Mouse (Mus musculus) neutrophil, adult 65 days (primary cell): ENCODE results near the gene Gm11238. TPM values are rescaled to one million over a fixed set of nuclear protein-coding genes. Genes with fewer than 3 reads are reported as not detected.

Experiments used
- total RNA-seq: library from RNA; stranded (reverse); gene quantifications from 2 replicates; pipeline ENCODE4 v1.2.4, GENCODE M21; 2023

Gene Gm11238
- total RNA-seq = not detected in 2 replicates

DNA sequence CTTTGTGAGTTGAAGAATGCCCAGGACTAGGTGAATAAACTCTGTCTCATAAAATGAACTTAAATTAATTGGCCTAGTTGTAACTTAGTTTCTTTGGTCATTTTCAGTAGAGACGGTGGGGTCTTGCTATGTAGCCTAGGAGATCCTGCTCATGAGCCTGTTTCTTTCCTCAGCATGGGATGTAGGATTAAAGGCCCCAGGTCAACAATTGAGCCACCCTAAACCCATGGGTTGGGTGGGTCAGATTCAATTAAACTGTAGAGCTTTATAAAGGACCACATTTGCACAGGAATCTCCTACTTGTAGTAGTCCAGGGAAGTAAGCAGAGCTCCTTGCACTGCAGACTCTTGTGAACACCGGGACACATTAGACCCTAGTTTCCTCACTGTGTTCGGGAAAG, at the start of gene Gm11238:
TSS of gene Gm11238 (plus strand) at position 301 of the 400 bp plus-strand sequence.

DNA sequence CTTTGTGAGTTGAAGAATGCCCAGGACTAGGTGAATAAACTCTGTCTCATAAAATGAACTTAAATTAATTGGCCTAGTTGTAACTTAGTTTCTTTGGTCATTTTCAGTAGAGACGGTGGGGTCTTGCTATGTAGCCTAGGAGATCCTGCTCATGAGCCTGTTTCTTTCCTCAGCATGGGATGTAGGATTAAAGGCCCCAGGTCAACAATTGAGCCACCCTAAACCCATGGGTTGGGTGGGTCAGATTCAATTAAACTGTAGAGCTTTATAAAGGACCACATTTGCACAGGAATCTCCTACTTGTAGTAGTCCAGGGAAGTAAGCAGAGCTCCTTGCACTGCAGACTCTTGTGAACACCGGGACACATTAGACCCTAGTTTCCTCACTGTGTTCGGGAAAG, 15.0 kb downstream of the Gm11238 start, which contains the start of gene Gm11237:
TSS of gene Gm11237 (plus strand) at position 301 of the 400 bp plus-strand sequence.

DNA sequence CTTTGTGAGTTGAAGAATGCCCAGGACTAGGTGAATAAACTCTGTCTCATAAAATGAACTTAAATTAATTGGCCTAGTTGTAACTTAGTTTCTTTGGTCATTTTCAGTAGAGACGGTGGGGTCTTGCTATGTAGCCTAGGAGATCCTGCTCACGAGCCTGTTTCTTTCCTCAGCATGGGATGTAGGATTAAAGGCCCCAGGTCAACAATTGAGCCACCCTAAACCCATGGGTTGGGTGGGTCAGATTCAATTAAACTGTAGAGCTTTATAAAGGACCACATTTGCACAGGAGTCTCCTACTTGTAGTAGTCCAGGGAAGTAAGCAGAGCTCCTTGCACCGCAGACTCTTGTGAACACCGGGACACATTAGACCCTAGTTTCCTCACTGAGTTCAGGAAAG, 30.1 kb downstream of the Gm11238 start, which contains the start of gene Gm11236:
TSS of gene Gm11236 (plus strand) at position 301 of the 400 bp plus-strand sequence.

DNA sequence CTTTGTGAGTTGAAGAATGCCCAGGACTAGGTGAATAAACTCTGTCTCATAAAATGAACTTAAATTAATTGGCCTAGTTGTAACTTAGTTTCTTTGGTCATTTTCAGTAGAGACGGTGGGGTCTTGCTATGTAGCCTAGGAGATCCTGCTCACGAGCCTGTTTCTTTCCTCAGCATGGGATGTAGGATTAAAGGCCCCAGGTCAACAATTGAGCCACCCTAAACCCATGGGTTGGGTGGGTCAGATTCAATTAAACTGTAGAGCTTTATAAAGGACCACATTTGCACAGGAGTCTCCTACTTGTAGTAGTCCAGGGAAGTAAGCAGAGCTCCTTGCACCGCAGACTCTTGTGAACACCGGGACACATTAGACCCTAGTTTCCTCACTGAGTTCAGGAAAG, 60.4 kb downstream of the Gm11238 start, which contains the start of gene Gm11239:
TSS of gene Gm11239 (plus strand) at position 301 of the 400 bp plus-strand sequence.

DNA sequence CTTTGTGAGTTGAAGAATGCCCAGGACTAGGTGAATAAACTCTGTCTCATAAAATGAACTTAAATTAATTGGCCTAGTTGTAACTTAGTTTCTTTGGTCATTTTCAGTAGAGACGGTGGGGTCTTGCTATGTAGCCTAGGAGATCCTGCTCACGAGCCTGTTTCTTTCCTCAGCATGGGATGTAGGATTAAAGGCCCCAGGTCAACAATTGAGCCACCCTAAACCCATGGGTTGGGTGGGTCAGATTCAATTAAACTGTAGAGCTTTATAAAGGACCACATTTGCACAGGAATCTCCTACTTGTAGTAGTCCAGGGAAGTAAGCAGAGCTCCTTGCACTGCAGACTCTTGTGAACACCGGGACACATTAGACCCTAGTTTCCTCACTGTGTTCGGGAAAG, 75.5 kb downstream of the Gm11238 start, which contains the start of gene Gm428:
TSS of gene Gm428 (plus strand) at position 301 of the 400 bp plus-strand sequence.

Other genes with a start within 250 kb of the Gm11238 start
- not detected in 2 replicates for gene Gm11487, start 202.8 kb upstream of the Gm11238 start, total RNA-seq
- gene Gm11237, start 15.1 kb downstream of the Gm11238 start, total RNA-seq = not detected in 2 replicates
- gene Gm11236, start 30.2 kb downstream of the Gm11238 start, total RNA-seq = not detected in 2 replicates
- not detected in 2 replicates for gene Gm11239, start 60.5 kb downstream of the Gm11238 start, total RNA-seq
- gene Gm428, start 75.6 kb downstream of the Gm11238 start, total RNA-seq = not detected in 2 replicates
- gene Rasef, start 183.1 kb downstream of the Gm11238 start, total RNA-seq = not detected in 2 replicates